In the genomic region with DNA sequence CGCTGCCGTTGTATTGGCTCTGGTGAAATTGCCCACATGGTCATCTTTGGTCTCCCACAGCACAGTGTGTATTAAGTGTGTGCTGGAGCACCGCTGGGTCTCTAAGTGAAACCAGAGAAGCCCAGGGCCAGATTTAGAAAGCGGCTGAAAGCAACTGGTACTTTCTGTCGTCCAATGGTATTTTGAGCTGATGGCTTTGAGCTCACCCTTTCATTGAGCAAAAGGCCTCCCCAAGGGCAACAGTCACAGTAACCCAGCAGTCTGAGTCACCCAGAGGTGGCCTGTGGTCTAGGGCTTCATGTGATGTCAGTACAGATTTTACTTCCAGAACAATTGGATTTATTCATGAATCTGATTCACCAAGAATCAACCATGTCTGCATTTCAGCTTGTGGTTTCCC, we compare ENCODE assay signal across 23 mouse cellular contexts. TPM values are rescaled to one million over a fixed set of nuclear protein-coding genes. Genes with fewer than 3 reads are reported as not detected.
DNase-seq lines count a peak whose midpoint lies in the region; ATAC-seq and TF ChIP-seq lines count a peak whose summit lies in the region.
"Had no signal": no experiment of that assay in that cellular context is flagged by ENCODE, and none has a peak within 500 bp of the region (broad histone marks: within the 10 kb centered on the region; RNA-seq: fewer than 3 reads in every experiment).

No protein-coding gene starts in this region.

- ATAC-seq in heart, postnatal 0 days (ENCODE audit: insufficient read depth, low read depth) = no peak
- ATAC-seq in midbrain, embryonic 13.5 days = no peak
- ATAC-seq: forebrain, postnatal 0 days had no signal

- intact Hi-C loops in heart, postnatal 14 days (cut with DNase I) = no loop called here

- peak; percentile 47 for DNase-seq in adrenal gland, adult 2 months
- DNase-seq in adrenal gland, postnatal 4 days (ENCODE audit: low spot score in 2 of 2) = no peak
- peak; percentile 9 for DNase-seq in heart, postnatal 0 days (ENCODE audit: low spot score)
- no peak for DNase-seq in heart, postnatal 14 days
- DNase-seq in fibroblast of lung, adult 2 months (ENCODE audit: low read depth) = peak; percentile 52
- DNase-seq in skeletal muscle tissue, adult 2 months (ENCODE audit: low read depth, low spot score) = peak; percentile 83
- no peak for DNase-seq in ovary, postnatal 36 days (ENCODE audit: low spot score)
- DNase-seq: cerebellum, postnatal 10 days; forebrain, postnatal 0 days; kidney, adult 18-20 months; lung, postnatal 4 days; right cerebral cortex, postnatal 14 days; thymus, adult 2 months had no signal

- H3K27me3 ChIP-seq in heart, postnatal 0 days (ENCODE audit: control insufficient read depth, insufficient read depth, low read length) = no peaks in the 10 kb centered on the region
- no peaks in the 10 kb centered on the region for H3K27me3 ChIP-seq in midbrain, embryonic 13.5 days
- H3K27me3 ChIP-seq: embryonic facial prominence, embryonic 15.5 days; heart, embryonic 15.5 days; hindbrain, embryonic 12.5 days; lung, embryonic 15.5 days; neural tube, embryonic 12.5 days; stomach, embryonic 15.5 days had no signal

- 57% methylated on average over 5 of the region's 5 CpGs for WGBS in heart, postnatal 0 days
- 87% methylated on average over 5 of the region's 5 CpGs for WGBS in midbrain, embryonic 13.5 days

- no peak overlapping the region for H3K9ac ChIP-seq in heart, postnatal 0 days (replicated peaks; ENCODE audit: low read depth, low read length)
- H3K9ac ChIP-seq in midbrain, embryonic 13.5 days (replicated peaks) = no peak overlapping the region
- H3K9ac ChIP-seq: embryonic facial prominence, embryonic 15.5 days; forebrain, postnatal 0 days; heart, embryonic 15.5 days; hindbrain, embryonic 12.5 days; liver, embryonic 14.5 days; lung, embryonic 15.5 days; neural tube, embryonic 12.5 days; stomach, embryonic 15.5 days had no signal

- no peak overlapping the region for H3K4me3 ChIP-seq in heart, postnatal 0 days (ENCODE audit: low read depth, low read length)
- no peak overlapping the region for H3K4me3 ChIP-seq in midbrain, embryonic 13.5 days (replicated peaks)
- H3K4me3 ChIP-seq: embryonic facial prominence, embryonic 15.5 days; forebrain, embryonic 10.5 days; heart, embryonic 15.5 days; hindbrain, embryonic 12.5 days; lung, embryonic 15.5 days; neural tube, embryonic 12.5 days; stomach, embryonic 15.5 days had no signal

- H3K27ac ChIP-seq in heart, postnatal 0 days (ENCODE audit: low read depth) = no peak overlapping the region
- no peak overlapping the region for H3K27ac ChIP-seq in midbrain, embryonic 13.5 days
- H3K27ac ChIP-seq: embryonic facial prominence, embryonic 15.5 days; forebrain, embryonic 10.5 days; heart, embryonic 15.5 days; hindbrain, embryonic 12.5 days; kidney, postnatal 0 days; liver, embryonic 14.5 days; lung, embryonic 15.5 days; neural tube, embryonic 12.5 days; stomach, embryonic 15.5 days had no signal

- no peaks in the 10 kb centered on the region for H3K9me3 ChIP-seq in heart, postnatal 0 days (replicated peaks; ENCODE audit: control insufficient read depth, low read length)
- H3K9me3 ChIP-seq in midbrain, embryonic 13.5 days = no peaks in the 10 kb centered on the region
- H3K9me3 ChIP-seq: embryonic facial prominence, embryonic 15.5 days; forebrain, embryonic 10.5 days; heart, embryonic 15.5 days; hindbrain, embryonic 12.5 days; lung, embryonic 15.5 days; neural tube, embryonic 12.5 days; stomach, embryonic 15.5 days had no signal

- no peaks in the 10 kb centered on the region for H3K36me3 ChIP-seq in heart, postnatal 0 days (replicated peaks; ENCODE audit: control insufficient read depth, insufficient read depth, low read length)
- no peaks in the 10 kb centered on the region for H3K36me3 ChIP-seq in midbrain, embryonic 13.5 days
- H3K36me3 ChIP-seq: embryonic facial prominence, embryonic 15.5 days; forebrain, embryonic 10.5 days; heart, embryonic 15.5 days; hindbrain, embryonic 12.5 days; lung, embryonic 15.5 days; neural tube, embryonic 12.5 days; stomach, embryonic 15.5 days had no signal

- no peaks in the 10 kb centered on the region; the same call in 1 of the 2 replicates for H3K4me1 ChIP-seq in heart, postnatal 0 days (ENCODE audit: control insufficient read depth, insufficient read depth)
- H3K4me1 ChIP-seq in midbrain, embryonic 13.5 days (replicated peaks) = no peaks in the 10 kb centered on the region
- H3K4me1 ChIP-seq: forebrain, embryonic 10.5 days; heart, embryonic 15.5 days; hindbrain, embryonic 12.5 days; lung, embryonic 15.5 days; neural tube, embryonic 12.5 days; stomach, embryonic 15.5 days had no signal

- TF ChIP-seq CTCF in heart, postnatal 0 days (IDR thresholded peaks at IDR 0.05; ENCODE audit: low read depth) = no peak

- TF ChIP-seq EP300 in heart, postnatal 0 days (IDR thresholded peaks at IDR 0.05; ENCODE audit: low read depth) = no peak

- H3K4me2 ChIP-seq in heart, postnatal 0 days (ENCODE audit: low read depth, low read length) = no peak overlapping the region
- no peak overlapping the region for H3K4me2 ChIP-seq in midbrain, embryonic 13.5 days (replicated peaks)
- H3K4me2 ChIP-seq: embryonic facial prominence, embryonic 15.5 days; heart, embryonic 15.5 days; hindbrain, embryonic 12.5 days; lung, embryonic 15.5 days; neural tube, embryonic 12.5 days; stomach, embryonic 15.5 days had no signal

RNA-seq across cellular contexts. Expression of gene Slc9a4, which starts 6.9 kb away (rescaled TPM):
- not detected for total RNA-seq in adrenal gland, adult 2 months (2021)
- not detected in 2 replicates for polyA plus RNA-seq in adrenal gland, adult 2 months (2012; rRNA removed)
- total RNA-seq in adrenal gland, postnatal 4 days (2021) = under 1 TPM in 1 of 2 experiments, not detected in 1; 0.22 TPM
- total RNA-seq in heart, postnatal 0 days (2014; rRNA removed; ENCODE audit: low replicate concordance) = not detected in 2 replicates
- not detected in 2 replicates for polyA plus RNA-seq in heart, postnatal 0 days (2015; fragmentation: Nextera tagmentation; extraction: Ambion mirVana)
- under 1 TPM; 0.05 to 0.14 TPM for total RNA-seq in heart, postnatal 14 days (2021)
- not detected in 2 replicates for polyA plus RNA-seq in midbrain, embryonic 13.5 days (2015; fragmentation: Nextera tagmentation; extraction: Ambion mirVana)
- polyA plus RNA-seq: forebrain, embryonic 10.5 days; heart, embryonic 15.5 days; liver, embryonic 14.5 days; lung, embryonic 15.5 days; neural tube, embryonic 12.5 days had no signal

Comparison
In these comparisons a context has a peak if more than half of its experiments do, and no peak if none do; other contexts are left out.
1. DNase-seq: peak in adrenal gland, adult 2 months (single experiment), heart, postnatal 0 days (single experiment), fibroblast of lung, adult 2 months (single experiment) and skeletal muscle tissue, adult 2 months (single experiment); none in adrenal gland, postnatal 4 days (0 of 2), heart, postnatal 14 days (0 of 2) and ovary, postnatal 36 days (single experiment).